Mouse (Mus musculus): ENCODE measurements around the gene Trim63.

- no peak for TF ChIP-seq EP300 (IDR thresholded peaks at IDR 0.05; ENCODE audit: low read depth)
- no peak for TF ChIP-seq CTCF (IDR thresholded peaks at IDR 0.05; ENCODE audit: low read depth)
These were observed 47.7 kb downstream of the Trim63 start for GRCm38 (mm10) chr4:134362586-134362985.
